Mouse (Mus musculus): ENCODE measurements around the gene Camkmt. TPM values are rescaled to one million over a fixed set of nuclear protein-coding genes. Genes with fewer than 3 reads are reported as not detected.
A peak's percentile ranks its signal among the peaks of the same experiment; 100 is the strongest.

Gene Camkmt
- polyA plus RNA-seq, 1 experiment from 2014 or later: 13.6 TPM

DNA sequence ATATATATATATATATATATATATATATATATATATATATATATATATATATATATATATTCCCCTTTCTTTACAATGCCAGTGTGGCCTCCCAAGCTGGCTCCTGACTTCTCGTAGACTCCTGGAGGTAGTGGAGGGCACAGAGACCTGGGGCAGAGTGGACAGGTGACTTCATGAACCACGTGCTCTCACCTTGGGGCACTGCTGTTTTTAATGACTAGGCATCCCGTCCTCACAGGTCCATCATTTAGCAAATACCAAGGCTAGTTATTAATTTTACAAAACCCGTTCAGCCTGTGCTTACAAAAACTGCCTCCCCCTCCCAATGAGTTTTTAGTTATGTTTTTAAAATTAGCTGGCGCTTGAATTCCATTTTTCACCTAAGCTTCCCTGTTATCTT lies 394.2 kb downstream of the Camkmt start:
- Histone ChIP-seq H3K4me3 (no peak overlapping the region), H3K36me3 (no peaks in the 10 kb centered on the region), H3K9ac (no peak overlapping the region), H3K4me2 (replicated peaks) (no peak overlapping the region), H3K9me3 (replicated peaks) (no peaks in the 10 kb centered on the region), H3K4me1 (peaks cover 4% of the 10 kb centered on the region), H3K27ac (no peak overlapping the region), H3K27me3 (peaks cover 98% of the 10 kb centered on the region)
- no peak for ATAC-seq (ENCODE audit: low FRiP score)
- 35% methylated on average over 5 of the region's 5 CpGs for WGBS

- under 1% methylated on average over 30 of the region's 30 CpGs for WGBS
- Histone ChIP-seq H3K27me3 (peaks cover 98% of the 10 kb centered on the region), H3K4me1 (peaks cover 4% of the 10 kb centered on the region), H3K9ac (no peak overlapping the region), H3K4me2 (replicated peaks) (no peak overlapping the region), H3K36me3 (no peaks in the 10 kb centered on the region), H3K27ac (no peak overlapping the region), H3K9me3 (replicated peaks) (no peaks in the 10 kb centered on the region), H3K4me3 (no peak overlapping the region)
- no peak for ATAC-seq (ENCODE audit: low FRiP score)
Observed at GRCm38 (mm10) chr17:85485065-85485945, 395.0 kb downstream of the Camkmt start.

DNA sequence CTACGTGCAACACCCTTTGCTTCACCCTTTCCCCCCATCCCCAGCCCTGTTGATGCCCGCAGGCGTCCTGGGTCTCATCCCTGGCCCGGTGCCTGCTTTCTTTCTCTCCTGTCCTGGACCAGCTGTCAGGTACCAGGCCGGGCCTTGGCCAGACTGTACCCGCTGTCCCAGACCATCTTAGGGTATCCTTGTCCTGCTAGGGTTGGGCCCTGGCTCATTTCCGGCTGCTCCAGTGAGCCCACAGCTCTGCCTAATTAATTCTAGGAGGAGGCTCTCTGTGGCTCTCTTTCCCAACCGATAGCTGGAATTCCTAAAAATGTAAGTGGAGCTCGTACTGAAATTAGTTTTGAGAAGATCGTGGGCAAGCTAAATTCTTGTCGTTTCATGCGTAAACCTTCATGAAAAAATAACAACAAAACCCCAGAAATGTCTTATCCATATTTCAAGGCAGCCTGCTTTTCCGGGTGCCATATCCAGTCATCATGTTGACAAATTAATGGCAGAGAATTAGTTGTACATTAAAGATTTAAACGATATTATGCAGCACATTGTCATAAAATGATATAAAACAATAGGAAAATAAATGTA lies 395.7 kb downstream of the Camkmt start:
- Histone ChIP-seq H3K4me3 (no peak overlapping the region), H3K9ac (no peak overlapping the region), H3K4me2 (replicated peaks) (peak overlapping the region; percentile 26; the same call in 1 of the 2 replicates), H3K27me3 (peaks cover 98% of the 10 kb centered on the region), H3K9me3 (replicated peaks) (no peaks in the 10 kb centered on the region), H3K27ac (no peak overlapping the region), H3K36me3 (no peaks in the 10 kb centered on the region), H3K4me1 (peaks cover 4% of the 10 kb centered on the region)
- no peak for ATAC-seq (ENCODE audit: low FRiP score)
- 1% methylated on average over 14 of the region's 14 CpGs for WGBS

DNA sequence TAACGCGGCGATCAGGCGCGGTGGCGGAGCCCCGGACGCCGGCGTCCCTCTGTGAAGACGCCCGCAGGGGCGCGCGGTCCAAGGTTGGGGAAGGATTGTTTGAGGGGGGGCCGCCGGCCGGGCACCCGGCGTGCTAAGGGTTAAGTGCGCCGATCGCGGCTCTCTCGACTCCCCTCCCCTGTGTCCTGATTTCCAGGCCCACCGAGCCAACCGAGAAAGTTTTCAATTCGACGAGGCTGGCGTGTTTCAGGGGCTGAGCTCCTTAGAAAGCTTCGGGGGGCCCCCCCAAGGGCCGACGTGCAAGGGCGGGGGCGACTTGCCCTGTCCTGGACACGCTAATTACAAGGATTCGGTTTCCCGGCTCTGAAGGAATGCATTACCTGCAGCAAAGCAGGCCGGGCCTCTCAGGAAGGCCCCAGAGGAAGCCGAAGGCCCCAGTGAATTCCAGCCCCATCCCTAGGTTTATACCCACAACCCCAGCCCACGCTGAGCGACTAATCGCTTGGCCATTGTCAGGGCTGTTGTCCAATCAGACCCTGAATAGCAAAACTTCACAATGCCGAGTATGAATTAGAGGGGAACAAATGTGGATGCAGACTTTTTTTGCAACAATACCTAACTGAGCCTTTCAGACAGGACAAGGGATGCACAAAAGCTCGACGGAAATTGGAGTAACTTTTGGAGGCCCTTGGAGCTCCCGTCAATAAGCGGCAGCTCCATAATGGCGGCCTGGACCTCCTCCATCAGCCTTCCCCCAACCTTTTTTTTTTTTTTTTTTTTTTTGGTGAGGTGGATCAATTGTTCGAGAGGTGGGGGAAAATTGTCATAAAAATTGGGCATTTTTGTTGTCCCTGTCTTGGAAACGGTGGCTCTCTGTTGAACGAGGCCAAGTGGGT lies 396.5 kb downstream of the Camkmt start:
- no peak overlapping the region for H3K27ac ChIP-seq
- under 1% methylated on average over 52 of the region's 52 CpGs for WGBS
- no peaks in the 10 kb centered on the region for H3K36me3 ChIP-seq
- peak overlapping the region; percentile 26; the same call in 1 of the 2 replicates for H3K4me2 ChIP-seq (replicated peaks)
- H3K9ac ChIP-seq: no peak overlapping the region
- H3K4me3 ChIP-seq: peak overlapping the region; percentile 4; the same call in 1 of the 2 replicates
- H3K9me3 ChIP-seq (replicated peaks): no peaks in the 10 kb centered on the region
- no peak; the same call in 1 of the 2 replicates for ATAC-seq (ENCODE audit: low FRiP score)
- peaks cover 96% of the 10 kb centered on the region for H3K27me3 ChIP-seq
- H3K4me1 ChIP-seq: peaks cover 4% of the 10 kb centered on the region

- Histone ChIP-seq H3K4me2 (replicated peaks) (no peak overlapping the region), H3K4me1 (peaks cover 4% of the 10 kb centered on the region), H3K9ac (no peak overlapping the region), H3K36me3 (no peaks in the 10 kb centered on the region), H3K4me3 (no peak overlapping the region), H3K27ac (no peak overlapping the region), H3K9me3 (replicated peaks) (no peaks in the 10 kb centered on the region), H3K27me3 (peaks cover 95% of the 10 kb centered on the region)
- no peak for ATAC-seq (ENCODE audit: low FRiP score)
- WGBS: 20% methylated on average over 3 of the region's 3 CpGs
Observed at GRCm38 (mm10) chr17:85487531-85487930, 397.2 kb downstream of the Camkmt start.

- peaks cover 4% of the 10 kb centered on the region for H3K4me1 ChIP-seq
- WGBS: 4% methylated on average over 14 of the region's 14 CpGs
- H3K27me3 ChIP-seq: peaks cover 95% of the 10 kb centered on the region
- H3K4me3 ChIP-seq: no peak overlapping the region
- ATAC-seq (ENCODE audit: low FRiP score): no peak
- H3K36me3 ChIP-seq: no peaks in the 10 kb centered on the region
- no peaks in the 10 kb centered on the region for H3K9me3 ChIP-seq (replicated peaks)
- H3K27ac ChIP-seq: no peak overlapping the region
- H3K9ac ChIP-seq: no peak overlapping the region
- H3K4me2 ChIP-seq (replicated peaks): no peak overlapping the region
Observed at GRCm38 (mm10) chr17:85488601-85489487, 398.5 kb downstream of the Camkmt start.

- Histone ChIP-seq H3K4me1 (peaks cover 4% of the 10 kb centered on the region), H3K36me3 (no peaks in the 10 kb centered on the region), H3K4me2 (replicated peaks) (no peak overlapping the region), H3K27ac (no peak overlapping the region), H3K4me3 (no peak overlapping the region), H3K9ac (no peak overlapping the region), H3K27me3 (peaks cover 94% of the 10 kb centered on the region), H3K9me3 (replicated peaks) (no peaks in the 10 kb centered on the region)
- 2% methylated on average over 10 of the region's 10 CpGs for whole genome bisulfite sequencing
- no peak for ATAC-seq (ENCODE audit: low FRiP score)
Observed at GRCm38 (mm10) chr17:85489488-85489980, 399.2 kb downstream of the Camkmt start.

- Histone ChIP-seq H3K27me3 (peaks cover 84% of the 10 kb centered on the region), H3K36me3 (no peaks in the 10 kb centered on the region)
Observed at GRCm38 (mm10) chr17:85491491-85491890, 401.1 kb downstream of the Camkmt start.

DNA sequence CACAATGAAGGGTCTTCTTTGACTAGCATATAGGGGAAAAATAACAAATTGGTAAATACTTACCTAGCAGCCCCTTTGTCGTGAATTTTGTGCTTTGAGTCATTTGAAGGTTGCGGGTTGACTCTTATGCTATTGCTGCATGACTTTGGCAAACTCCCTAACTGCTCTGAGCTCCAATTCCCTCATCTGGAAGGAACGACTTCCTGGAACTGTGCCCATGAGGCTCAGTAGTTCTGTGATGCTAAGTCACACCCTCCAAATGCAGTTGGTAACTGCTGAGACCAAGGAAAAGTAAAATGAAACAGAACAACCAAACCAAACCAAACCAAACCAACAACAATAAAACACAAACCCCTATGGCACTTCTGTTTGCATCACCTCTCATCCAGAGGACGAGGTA lies 403.2 kb downstream of the Camkmt start:
- WGBS: 80% methylated on average over 4 of the region's 4 CpGs
- no peak for ATAC-seq (ENCODE audit: low FRiP score)
- 0 out of 2 replicates have a peak, but pooled peaks cover 10% of the 10 kb centered on the region for H3K9me3 ChIP-seq (replicated peaks)
- H3K36me3 ChIP-seq: no peaks in the 10 kb centered on the region
- H3K27me3 ChIP-seq: peaks cover 65% of the 10 kb centered on the region
- H3K4me2 ChIP-seq (replicated peaks): no peak overlapping the region
- no peak overlapping the region for H3K9ac ChIP-seq
- H3K4me3 ChIP-seq: no peak overlapping the region
- H3K27ac ChIP-seq: no peak overlapping the region
- H3K4me1 ChIP-seq: no peaks in the 10 kb centered on the region

More at GRCm38 (mm10) chr17:85491491-85491890, 401.1 kb downstream of the Camkmt start:
- Histone ChIP-seq H3K9me3 (replicated peaks) (0 out of 2 replicates have a peak, but pooled peaks cover 10% of the 10 kb centered on the region), H3K4me1 (peaks cover 3% of the 10 kb centered on the region), H3K9ac (no peak overlapping the region), H3K4me2 (replicated peaks) (no peak overlapping the region), H3K27ac (no peak overlapping the region), H3K4me3 (no peak overlapping the region)
- WGBS: 76% methylated on average over 3 of the region's 3 CpGs
- no peak for ATAC-seq (ENCODE audit: low FRiP score)

DNA sequence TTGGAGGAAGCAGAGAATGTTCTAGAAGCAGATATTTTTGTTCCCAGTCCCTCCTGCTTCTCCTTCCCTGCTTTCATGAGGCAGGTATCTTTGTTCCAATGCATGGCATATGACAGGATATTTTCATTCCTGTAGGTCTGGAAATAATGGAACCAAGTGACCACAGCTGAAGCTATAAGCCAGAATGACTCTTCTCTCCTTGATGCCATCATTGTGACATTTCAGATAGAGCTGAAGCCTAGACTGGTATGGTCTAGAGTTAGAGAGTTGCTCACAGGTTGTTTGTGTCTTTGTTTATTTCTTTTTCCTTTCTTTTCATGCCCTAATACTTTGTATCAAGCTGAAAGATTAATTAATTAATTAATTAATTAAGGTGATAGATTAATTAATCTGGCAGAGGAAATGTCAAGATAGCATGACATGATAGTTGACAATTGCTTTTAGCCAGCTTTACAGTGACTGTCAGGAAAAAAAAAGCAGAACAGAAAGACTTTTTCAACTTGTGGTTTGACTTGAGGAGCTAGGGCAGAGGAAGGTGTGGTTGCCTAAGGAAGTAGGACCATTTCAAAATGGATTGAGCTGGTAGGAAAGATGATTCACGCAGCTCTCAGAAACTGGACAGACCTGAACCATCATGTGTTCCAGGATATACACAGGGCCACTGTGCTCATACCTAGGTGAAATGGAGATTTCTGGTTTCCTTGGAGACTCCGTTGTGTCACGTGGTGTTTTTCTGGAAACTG lies 404.8 kb downstream of the Camkmt start:
- H3K9me3 ChIP-seq (replicated peaks): 0 out of 2 replicates have a peak, but pooled peaks cover 10% of the 10 kb centered on the region
- no peak overlapping the region for H3K4me3 ChIP-seq
- H3K27me3 ChIP-seq: peaks cover 49% of the 10 kb centered on the region
- no peak overlapping the region for H3K4me2 ChIP-seq (replicated peaks)
- no peaks in the 10 kb centered on the region for H3K4me1 ChIP-seq
- H3K36me3 ChIP-seq: no peaks in the 10 kb centered on the region
- H3K9ac ChIP-seq: no peak overlapping the region
- ATAC-seq (ENCODE audit: low FRiP score): no peak
- 93% methylated on average over 3 of the region's 3 CpGs for WGBS
- no peak overlapping the region for H3K27ac ChIP-seq
